Mouse (Mus musculus) spleen, postnatal 36 days (tissue): ENCODE measurements around the gene Ifrd2.

Experiments used
- DNase-seq, 2 experiments: peaks; one replicate each; pipeline ENCODE4 v3.0.0; 2022; ENCODE audit warnings: low spot score in 2 of 2, mixed read lengths in 1 of 2

The Ifrd2 gene

GRCm38 (mm10) chr9:107619546-107619879 is 32.1 kb downstream of the Ifrd2 start:
- no peak for DNase-seq

DNA sequence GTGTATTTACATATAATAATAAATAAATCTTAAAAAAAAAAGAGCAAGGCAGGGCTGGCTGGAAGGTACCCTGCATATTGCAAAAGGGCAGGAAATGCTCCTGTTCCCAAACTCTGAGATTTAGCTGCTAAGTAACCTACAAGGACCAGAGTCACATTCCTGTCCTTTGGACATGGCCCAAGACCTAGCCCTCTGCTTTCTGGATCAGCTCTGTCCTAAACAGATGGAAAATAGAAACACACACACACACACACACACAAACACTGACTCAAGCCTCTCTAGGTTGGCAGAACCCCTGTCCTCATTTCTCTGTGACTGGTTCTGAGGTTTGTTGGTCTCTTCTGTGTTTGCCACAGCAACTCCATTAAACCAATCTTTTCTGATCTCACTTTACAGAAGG is 33.5 kb downstream of the Ifrd2 start:
- DNase-seq, result no peak

GRCm38 (mm10) chr9:107624539-107624938 is 37.1 kb downstream of the Ifrd2 start:
- DNase-seq, result peak; percentile 64 to 65

DNA sequence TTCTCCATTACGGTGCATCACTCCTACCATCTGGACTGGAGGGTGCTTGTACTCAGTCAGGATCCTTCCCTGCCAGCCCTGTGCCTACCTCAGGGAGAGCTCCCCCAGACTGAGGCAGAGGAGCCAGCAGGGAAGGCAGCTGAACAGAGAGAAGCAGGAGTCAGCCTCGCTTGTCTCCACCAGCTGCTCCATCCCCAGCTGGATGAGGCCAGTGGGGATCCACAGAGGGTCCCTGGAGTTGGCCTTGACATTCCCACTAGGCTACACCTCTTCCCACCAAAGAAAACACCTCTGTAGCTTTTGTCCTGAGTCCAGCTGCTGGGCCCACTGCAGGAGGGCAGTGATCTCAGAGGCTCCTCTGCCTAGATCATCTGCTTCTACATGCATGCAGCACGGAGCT is 37.5 kb downstream of the Ifrd2 start:
- no peak for DNase-seq

DNA sequence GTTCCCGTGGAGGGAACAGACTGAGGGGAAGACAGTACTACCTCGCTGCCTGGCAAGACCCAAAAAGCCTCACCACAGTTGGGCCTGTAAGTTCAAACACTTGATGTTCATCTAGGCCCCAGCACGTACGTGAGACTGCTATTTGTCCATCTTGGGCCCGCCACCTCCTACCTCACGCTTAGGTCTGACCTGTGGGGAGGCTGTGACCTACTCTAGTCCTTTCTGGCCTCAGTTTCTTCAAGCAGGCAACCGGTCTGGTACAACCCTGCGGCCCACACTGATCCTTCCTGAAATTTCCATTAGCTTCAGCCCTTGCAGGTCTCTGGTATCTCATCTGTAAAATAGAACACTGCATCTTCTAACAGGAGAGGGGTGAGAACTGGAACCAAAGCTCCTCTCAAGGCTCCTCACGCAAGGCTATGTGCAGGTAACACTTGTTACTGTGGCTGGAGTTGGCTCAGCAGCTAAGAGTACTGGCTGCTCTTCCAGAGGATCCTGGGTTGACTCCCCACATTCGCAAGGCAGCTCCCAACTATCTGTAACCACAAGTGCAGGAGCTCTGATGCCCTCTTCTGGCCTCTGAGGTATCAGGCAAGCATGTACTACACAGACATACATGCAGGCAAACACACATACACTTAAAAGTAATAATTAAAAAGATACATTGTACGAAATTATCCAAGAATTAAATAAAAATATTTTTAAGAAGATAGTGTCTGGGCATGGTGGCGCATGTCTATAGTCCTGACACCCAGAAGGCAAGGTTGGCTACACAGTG is 38.1 kb downstream of the Ifrd2 start:
- DNase-seq, result no peak

DNA sequence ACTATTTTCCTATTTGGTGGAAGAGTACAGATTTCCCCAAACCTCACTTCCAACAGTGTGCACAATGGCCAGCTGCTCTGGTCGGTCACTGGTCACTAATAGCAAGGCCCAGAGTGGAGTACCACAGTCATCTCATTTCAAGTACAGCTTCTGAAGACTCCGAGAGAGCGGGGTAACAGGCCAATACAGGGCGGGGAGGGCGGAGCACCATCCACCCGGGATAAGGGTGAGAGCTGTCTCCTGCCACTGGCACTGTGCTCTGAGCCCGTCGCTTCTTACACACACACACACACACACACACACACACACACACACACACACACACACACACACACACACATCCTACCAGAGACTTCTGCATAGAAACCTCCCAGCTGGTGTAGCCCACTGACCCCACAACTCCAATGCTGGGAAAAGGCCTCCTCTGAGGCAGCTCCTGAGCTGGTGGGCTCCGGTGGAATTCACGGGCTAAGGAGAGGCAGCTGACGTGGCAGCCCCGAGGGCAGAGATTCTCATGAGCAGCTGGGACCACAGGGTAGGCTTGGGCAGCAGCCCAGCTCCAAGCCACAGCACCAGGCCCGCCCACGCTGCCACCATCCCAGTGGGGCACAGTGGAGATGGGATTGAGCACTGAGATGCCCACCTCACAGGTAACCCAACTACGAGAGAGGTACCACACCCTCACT is 38.9 kb downstream of the Ifrd2 start:
- DNase-seq, result no peak

GRCm38 (mm10) chr9:107626844-107627277 is 39.4 kb downstream of the Ifrd2 start:
- peak; percentile 78 to 81 for DNase-seq

DNA sequence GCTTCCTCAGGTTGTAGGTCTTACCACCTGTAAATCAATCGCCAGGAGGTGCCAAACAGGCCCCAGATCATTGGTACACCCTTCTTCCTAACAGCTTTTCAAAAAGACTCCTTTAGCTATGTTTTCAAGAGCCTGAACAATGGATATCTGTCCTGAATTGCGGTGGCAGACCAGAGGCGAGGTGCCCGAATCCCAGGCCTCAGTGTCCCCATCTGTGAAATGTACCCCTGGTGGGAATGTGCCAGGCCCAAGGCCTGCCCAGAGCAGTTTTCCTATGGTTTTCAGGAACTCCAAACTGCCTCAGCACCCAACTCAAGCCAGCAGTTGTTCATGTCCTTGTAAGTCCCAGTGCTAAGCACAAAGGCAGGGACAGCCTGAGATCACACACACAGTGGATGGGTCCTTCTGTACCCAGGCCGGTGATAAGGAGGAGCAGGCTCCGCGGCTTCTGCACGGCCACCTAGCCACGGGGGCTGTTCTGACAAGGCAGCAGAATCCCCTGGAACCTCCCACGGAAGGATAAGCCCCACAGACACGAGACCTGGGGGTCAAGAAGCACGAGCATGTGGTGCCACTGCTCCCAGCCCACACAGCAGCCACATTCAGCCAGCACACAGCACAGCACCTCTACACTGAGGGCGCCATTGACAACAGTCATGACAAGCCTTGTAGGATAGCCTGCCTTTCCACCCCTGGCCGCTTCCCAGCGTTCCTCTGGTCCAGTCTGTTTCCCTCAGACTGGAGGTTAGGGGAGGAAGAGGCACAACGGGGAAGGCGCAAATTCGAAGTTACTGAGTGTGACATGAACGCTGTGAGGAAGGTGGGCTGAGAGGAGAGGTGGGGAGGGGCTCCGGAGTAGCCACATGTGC is 40.2 kb downstream of the Ifrd2 start:
- no peak for DNase-seq

GRCm38 (mm10) chr9:107628721-107629410 is 41.4 kb downstream of the Ifrd2 start:
- DNase-seq, result peak; percentile 86 to 88

DNA sequence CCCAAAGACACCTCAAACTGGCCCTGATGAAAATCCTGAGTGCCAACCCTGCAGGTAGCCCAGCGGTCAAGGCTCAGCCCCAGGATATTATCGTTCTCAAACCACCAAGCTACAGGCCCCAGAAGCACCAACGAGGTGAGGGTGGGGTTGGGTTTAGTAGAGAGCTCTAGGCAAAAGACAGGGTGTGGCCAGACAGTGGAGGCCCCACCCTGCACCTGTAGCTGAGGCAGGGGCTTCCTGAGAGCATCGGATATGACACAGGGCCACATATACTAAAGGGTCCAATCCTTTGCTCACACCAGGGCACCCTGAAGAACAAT is 41.9 kb downstream of the Ifrd2 start:
- DNase-seq, result peak; percentile 75 to 78

- DNase-seq, result peak in 1 of 2 experiments; percentile 49
These were observed 42.5 kb downstream of the Ifrd2 start for GRCm38 (mm10) chr9:107629901-107630425.

DNA sequence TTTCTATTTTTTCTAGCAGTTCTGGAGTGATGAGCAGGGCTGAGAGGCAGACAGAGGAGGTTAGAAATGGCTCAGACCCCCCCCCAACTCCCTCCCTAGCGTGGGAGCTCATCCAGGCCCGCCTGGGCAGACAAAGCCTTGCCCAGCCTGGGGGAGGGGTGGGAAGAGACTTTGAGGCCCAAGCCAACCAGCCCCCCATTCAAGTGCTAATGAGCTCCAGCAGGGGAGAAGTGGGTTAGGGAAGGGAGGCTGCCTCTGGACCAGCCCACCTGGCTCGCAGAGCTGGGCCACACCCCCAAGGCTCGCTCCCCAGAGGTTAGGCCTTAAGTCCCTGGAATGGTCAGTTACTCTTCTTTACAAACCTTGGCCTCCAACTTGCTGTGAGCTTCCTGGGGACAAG is 43.1 kb downstream of the Ifrd2 start:
- DNase-seq, result no peak

GRCm38 (mm10) chr9:107631311-107631826 is 43.9 kb downstream of the Ifrd2 start:
- no peak for DNase-seq

DNA sequence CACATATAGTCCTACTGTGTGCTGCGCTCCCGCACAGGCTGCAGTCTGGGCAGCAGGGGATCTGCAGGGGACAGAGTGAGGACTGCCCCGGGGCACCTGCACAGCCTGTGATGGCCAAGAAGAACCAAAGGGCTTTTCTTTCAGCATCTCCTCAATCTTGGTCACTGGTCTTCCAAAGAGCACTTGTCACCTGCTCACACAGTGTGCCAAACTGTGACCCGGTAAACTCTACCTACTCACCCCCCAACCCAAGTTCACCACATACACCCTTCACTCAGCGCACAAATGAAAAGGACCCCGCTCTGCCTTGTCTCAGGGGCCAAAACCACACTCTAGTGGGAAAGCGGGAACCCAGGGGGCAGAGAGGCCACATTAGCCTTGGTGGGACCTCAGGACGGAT is 44.4 kb downstream of the Ifrd2 start:
- no peak for DNase-seq

- DNase-seq, result peak; percentile 69 to 79
These were observed 45.0 kb downstream of the Ifrd2 start for GRCm38 (mm10) chr9:107632478-107632877.

- peak; percentile 92 for DNase-seq
These were observed 45.7 kb downstream of the Ifrd2 start for GRCm38 (mm10) chr9:107633091-107633660.

DNA sequence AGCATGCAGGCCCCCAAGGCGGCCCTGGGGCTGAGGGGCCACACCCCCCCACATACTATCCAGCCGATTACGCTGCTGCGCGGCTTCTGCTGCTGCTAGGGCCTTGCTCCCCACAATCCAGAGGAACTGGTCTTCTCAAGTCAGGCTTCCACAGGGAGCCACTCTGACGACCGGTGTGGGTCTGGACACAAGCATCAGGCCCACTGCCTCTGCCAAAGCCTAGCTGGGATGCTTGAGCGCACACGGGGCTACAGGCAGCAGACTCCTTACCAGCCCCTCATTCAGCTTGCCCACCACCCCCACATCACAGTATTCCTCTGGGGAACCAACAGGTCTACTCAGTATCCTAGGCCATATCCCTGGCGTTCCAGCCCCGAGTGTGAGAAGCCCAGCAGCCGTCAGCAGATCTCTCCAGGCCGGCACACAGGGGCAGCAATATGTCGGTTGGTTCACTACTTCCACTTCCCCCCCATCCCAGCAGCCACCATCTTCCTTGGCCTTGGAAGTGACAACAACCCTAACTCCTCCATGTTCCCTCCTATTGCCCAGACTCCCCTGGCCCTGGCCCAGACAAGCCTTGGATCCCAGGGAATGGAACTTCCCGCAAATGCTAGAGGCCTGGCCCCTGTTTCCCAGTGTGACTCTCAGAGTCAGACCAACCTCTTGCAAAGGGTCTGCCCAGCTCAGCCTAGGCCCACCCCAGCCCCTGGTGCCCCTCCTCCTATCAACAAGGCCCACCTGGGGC is 46.4 kb downstream of the Ifrd2 start:
- no peak for DNase-seq

DNA sequence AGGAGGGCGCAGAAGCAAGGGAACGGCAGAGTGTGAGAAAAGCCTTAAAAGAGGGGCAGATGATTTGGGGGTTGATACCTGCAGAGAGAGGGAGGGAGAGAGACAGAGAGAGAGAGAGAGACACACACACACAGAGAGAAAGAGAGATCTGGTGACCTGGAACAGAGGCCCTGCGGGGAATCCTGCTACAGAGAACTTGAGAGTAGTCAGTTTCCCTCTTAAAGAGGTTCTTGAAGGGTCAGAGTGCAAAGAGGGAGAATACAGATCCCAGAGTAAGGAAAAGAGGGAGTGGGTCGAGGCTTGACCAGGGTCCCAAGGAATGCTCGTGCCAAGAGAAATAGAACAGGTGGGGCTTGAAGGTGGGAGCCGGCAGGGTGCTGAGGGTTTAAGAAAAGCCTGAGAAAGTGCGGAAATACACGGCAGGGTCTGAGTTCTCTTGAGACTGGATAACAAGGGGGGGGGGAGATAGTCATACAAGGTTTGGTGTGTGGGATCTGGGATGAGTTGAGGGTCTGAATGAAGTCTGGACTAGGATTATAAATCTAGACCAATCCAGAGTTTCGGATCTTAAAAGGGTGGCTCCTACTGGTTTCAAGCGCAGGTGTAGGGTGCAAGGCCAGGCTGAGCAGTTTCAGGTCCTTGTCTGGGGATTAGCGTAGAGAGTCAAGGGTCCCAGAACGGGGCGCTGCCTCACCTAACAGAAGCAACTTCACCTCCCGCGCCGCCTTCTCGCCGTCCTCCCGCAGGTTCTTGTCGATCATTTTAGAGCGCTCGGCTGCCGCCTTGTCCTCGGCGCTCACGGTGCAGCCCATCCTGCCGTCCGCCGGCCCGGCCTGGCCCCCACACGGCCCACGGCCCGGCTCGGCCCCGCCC is 47.2 kb downstream of the Ifrd2 start:
- DNase-seq, result no peak

- DNase-seq, result peak; percentile 99
These were observed 48.0 kb downstream of the Ifrd2 start, which contains the start of gene Gnai2 for GRCm38 (mm10) chr9:107635279-107636028. Gene Gnai2 (minus strand): TSS chr9:107635367.
